Mouse (Mus musculus) G1E (cell line): Measurements from ENCODE around the gene Bco1.

Experiments
- CTCF ChIP-seq: IDR thresholded peaks from 2 replicates; pipeline ENCODE4 v1.5.1; 2012; ENCODE audit warnings: low read depth, low read length, inconsistent platforms, mixed read lengths
- GATA1 ChIP-seq: IDR thresholded peaks from 2 replicates; pipeline ENCODE4 v1.6.1; 2012; ENCODE audit warnings: borderline replicate concordance, low read length, inconsistent platforms, mixed read lengths
- GATA2 ChIP-seq: IDR thresholded peaks from 2 replicates; pipeline ENCODE4 v1.6.1; 2012; ENCODE audit warnings: low read depth, low read length, inconsistent platforms, borderline replicate concordance
- POLR2AphosphoS5 ChIP-seq: IDR thresholded peaks from 2 replicates; pipeline ENCODE4 v1.6.1; 2012; ENCODE audit warnings: low read depth, low read length, inconsistent platforms; ENCODE audit not compliant: insufficient replicate concordance
- TAL1 ChIP-seq: conservative IDR thresholded peaks from 2 replicates; pipeline ENCODE4 v1.6.1; 2012; ENCODE audit warnings: low read depth, low read length, inconsistent platforms, mixed read lengths

GRCm38 (mm10) chr8:117097051-117097563 lies 1.5 kb downstream of the Bco1 start:
- TF ChIP-seq CTCF (no peak), GATA1 (no peak), TAL1 (no peak), GATA2 (no peak), POLR2AphosphoS5 (no peak)
